Mouse (Mus musculus) midbrain, embryonic 12.5 days (tissue): ENCODE results near the gene Tpst1. TPM values are rescaled to one million over a fixed set of nuclear protein-coding genes. Genes with fewer than 3 reads are reported as not detected.

Source experiments
- ATAC-seq: fragments of 200-750 bp; cut with Nextera tagmentation; 2 replicates; pipeline ENCODE4 v1.8.0; 2017; ENCODE audit warnings: low read depth, moderate TSS enrichment, moderate library complexity; ENCODE audit not compliant: low FRiP score
- H3K27ac ChIP-seq: fragments of 300-500 bp; sonication (generic); replicated peaks from 2 replicates; pipeline ENCODE4 v1.5.1; 2016; ENCODE audit warnings: mild to moderate bottlenecking
- H3K27me3 ChIP-seq: fragments of 300-500 bp; sonication (generic); 2 replicates; pipeline ENCODE4 v1.6.1; 2016; ENCODE audit warnings: mild to moderate bottlenecking
- H3K36me3 ChIP-seq: fragments of 300-500 bp; sonication (generic); 2 replicates; pipeline ENCODE4 v1.6.1; 2016
- H3K4me1 ChIP-seq: fragments of 300-500 bp; sonication (generic); 2 replicates; pipeline ENCODE4 v1.6.1; 2016
- H3K4me2 ChIP-seq: fragments of 300-500 bp; sonication (generic); replicated peaks from 2 replicates; pipeline ENCODE4 v1.6.1; 2016; ENCODE audit warnings: mild to moderate bottlenecking, moderate library complexity
- H3K4me3 ChIP-seq: fragments of 300-500 bp; sonication (generic); 2 replicates; pipeline ENCODE4 v1.5.1; 2016; ENCODE audit warnings: mild to moderate bottlenecking
- H3K9ac ChIP-seq: fragments of 300-500 bp; sonication (generic); replicated peaks from 2 replicates; pipeline ENCODE4 v1.6.1; 2016; ENCODE audit warnings: mild to moderate bottlenecking, moderate library complexity
- H3K9me3 ChIP-seq: fragments of 300-500 bp; sonication (generic); 2 replicates; pipeline ENCODE4 v1.6.1; 2016; ENCODE audit warnings: mild to moderate bottlenecking
- WGBS: fragments of 180-500 bp; shearing (Covaris S2); methylation state at CpG from one replicate; pipeline ENCODE4 v1.1.7; 2016; 5-methylcytosine and 5-hydroxymethylcytosine counted together
- polyA plus RNA-seq: library from polyadenylated mRNA; unstranded; fragments of >200 nt; fragmentation: Nextera tagmentation; extraction: Ambion mirVana; gene quantifications from 2 replicates; pipeline ENCODE4 v1.2.1, GENCODE M21; 2016

Gene Tpst1
- polyA plus RNA-seq, 1 experiment from 2014 or later: 65.9 TPM

DNA sequence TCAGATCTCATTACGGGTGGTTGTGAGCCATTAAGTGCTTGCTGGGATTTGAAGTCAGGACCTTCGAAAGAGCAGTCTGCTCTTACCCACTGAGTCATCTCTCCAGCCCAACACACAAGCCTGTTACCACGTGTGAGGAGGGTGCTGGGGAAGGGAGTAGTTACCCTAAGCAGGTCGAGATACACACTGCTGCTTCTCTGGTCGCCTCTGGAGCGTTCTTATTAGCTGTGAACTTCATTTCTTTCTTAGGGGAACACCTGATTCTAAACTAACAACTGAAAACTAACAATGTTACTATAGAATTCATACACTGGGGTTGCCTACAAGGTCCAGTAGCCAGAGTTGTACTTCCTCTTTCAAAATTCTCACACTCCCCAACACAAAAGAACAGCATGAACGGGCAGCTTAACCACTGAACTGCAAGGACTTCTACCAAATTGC, 86.7 kb downstream of the Tpst1 start:
- no peaks in the 10 kb centered on the region for H3K4me1 ChIP-seq
- 59% methylated on average over 7 of the region's 7 CpGs for WGBS
- H3K4me3 ChIP-seq: no peak overlapping the region
- H3K9me3 ChIP-seq: no peaks in the 10 kb centered on the region
- no peak overlapping the region for H3K4me2 ChIP-seq
- no peak overlapping the region for H3K9ac ChIP-seq
- no peaks in the 10 kb centered on the region for H3K36me3 ChIP-seq
- H3K27ac ChIP-seq: no peak overlapping the region
- no peaks in the 10 kb centered on the region for H3K27me3 ChIP-seq
- ATAC-seq: no peak

DNA sequence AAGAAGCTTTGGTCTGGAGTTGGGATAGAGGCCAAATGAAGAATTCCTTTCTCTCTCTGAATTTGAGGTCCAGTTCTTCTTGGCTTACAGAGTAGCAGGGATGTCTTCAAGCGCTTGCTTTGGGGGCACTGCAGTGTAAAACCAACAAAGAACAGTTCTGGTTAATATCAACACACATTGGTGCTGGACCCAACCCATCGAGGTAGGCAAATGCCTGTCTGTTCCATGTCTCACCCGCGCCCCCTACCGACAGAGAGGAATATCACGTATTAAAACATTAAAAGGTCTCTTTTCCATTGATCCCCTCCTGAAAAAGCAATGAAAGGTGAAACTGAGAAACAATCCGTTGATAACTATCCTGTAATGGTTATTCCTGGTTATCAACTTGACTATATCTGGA, 90.5 kb downstream of the Tpst1 start:
- 7% methylated on average over 7 of the region's 7 CpGs for WGBS
- no peak overlapping the region for H3K4me2 ChIP-seq

DNA sequence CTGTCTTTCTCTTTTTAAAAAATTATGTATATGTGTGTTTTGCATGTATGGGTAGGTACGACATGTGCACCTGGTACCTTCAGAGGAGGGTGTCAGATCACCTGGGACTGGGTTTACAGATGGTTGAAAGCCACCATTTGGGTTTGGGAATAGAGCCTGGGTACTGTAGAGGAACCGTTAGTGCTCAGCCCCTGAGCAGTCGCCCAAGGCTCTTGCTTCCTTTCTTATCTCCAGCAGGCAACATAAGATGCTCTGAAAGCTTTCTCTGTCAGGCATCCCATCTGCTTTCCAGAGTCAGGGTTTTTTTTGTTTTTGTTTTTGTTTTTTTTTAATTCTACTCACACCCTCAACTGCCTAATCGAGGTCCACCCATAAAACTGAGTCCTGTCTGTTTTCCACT, 92.1 kb downstream of the Tpst1 start:
- Histone ChIP-seq H3K27me3 (no peaks in the 10 kb centered on the region), H3K4me3 (no peak overlapping the region), H3K36me3 (no peaks in the 10 kb centered on the region), H3K4me2 (no peak overlapping the region), H3K4me1 (no peaks in the 10 kb centered on the region), H3K9ac (no peak overlapping the region), H3K9me3 (no peaks in the 10 kb centered on the region), H3K27ac (no peak overlapping the region)
- no peak for ATAC-seq
- WGBS: 85% methylated on average over 4 of the region's 4 CpGs

More for the DNA sequence above, 90.5 kb downstream of the Tpst1 start:
- no peak overlapping the region for H3K4me3 ChIP-seq
- H3K36me3 ChIP-seq: no peaks in the 10 kb centered on the region
- H3K27me3 ChIP-seq: no peaks in the 10 kb centered on the region
- no peak for ATAC-seq
- no peak overlapping the region for H3K9ac ChIP-seq
- H3K27ac ChIP-seq: no peak overlapping the region
- no peaks in the 10 kb centered on the region for H3K4me1 ChIP-seq
- H3K9me3 ChIP-seq: no peaks in the 10 kb centered on the region

DNA sequence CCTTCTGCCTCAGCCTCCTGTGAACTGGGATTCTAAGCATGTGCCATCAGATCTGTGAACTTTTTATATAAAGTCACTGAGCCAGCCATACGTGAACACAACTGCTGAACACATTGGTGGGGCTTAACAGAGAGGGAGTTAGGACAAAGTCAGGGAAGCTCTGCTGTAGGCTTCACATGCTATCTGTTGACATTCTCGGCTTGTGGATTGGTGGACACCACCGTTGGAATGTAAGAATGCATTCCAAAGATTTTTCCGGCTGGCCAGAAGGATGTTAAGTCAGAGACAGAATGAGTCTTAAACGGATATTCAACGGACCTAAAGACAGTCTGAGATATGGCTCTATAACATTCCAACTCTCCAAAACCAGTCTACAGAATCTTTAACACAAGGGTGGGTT, 96.0 kb downstream of the Tpst1 start:
- Histone ChIP-seq H3K27ac (no peak overlapping the region), H3K4me2 (no peak overlapping the region), H3K9me3 (no peaks in the 10 kb centered on the region), H3K27me3 (no peaks in the 10 kb centered on the region), H3K36me3 (no peaks in the 10 kb centered on the region), H3K4me1 (peaks cover 18% of the 10 kb centered on the region), H3K4me3 (no peak overlapping the region), H3K9ac (no peak overlapping the region)
- WGBS: 73% methylated on average over 6 of the region's 6 CpGs
- ATAC-seq: no peak

DNA sequence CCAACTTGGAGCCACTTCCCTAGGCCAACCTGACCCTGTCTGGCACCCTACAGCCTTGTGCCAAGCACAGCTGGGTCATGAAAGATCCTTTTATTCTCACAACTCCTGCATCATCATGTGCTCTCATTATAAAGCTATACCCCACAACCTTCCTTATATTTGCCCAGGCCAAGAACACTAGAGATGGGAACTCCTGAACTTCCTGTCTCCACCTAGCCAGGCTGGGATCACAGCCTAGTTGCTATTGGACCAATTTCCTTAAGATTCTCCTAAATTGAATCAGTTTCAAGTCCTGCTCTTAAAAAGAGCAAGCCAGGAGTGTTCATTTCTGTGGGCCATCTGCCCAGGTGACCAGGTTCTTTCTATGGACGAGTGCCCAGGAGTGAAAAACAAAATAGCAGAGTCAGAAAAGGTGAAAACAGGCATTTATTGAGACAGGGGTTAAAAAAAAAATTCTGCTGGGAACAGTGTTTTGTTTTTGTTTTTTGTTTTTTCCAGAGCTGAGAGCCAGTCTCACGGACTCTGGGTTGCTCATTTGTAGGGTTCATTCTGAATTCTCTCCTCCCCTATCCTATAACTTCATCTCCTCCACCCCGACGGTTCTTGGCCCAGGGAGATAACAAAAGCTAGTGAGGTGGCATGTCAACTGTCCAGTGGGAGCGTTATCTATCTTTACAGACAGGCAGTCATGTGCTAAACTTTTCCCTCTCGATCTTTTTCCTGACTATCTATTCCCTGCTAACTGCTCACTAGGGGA, 97.7 kb downstream of the Tpst1 start:
- no peaks in the 10 kb centered on the region for H3K27me3 ChIP-seq
- WGBS: 15% methylated on average over 6 of the region's 6 CpGs
- peak overlapping the region; percentile 90 for H3K4me3 ChIP-seq
- no peaks in the 10 kb centered on the region for H3K36me3 ChIP-seq
- ATAC-seq: no peak
- H3K4me1 ChIP-seq: peaks cover 18% of the 10 kb centered on the region
- H3K9ac ChIP-seq: peak overlapping the region; percentile 90
- H3K27ac ChIP-seq: peak overlapping the region; percentile 89
- H3K9me3 ChIP-seq: no peaks in the 10 kb centered on the region
- H3K4me2 ChIP-seq: peak overlapping the region; percentile 77

DNA sequence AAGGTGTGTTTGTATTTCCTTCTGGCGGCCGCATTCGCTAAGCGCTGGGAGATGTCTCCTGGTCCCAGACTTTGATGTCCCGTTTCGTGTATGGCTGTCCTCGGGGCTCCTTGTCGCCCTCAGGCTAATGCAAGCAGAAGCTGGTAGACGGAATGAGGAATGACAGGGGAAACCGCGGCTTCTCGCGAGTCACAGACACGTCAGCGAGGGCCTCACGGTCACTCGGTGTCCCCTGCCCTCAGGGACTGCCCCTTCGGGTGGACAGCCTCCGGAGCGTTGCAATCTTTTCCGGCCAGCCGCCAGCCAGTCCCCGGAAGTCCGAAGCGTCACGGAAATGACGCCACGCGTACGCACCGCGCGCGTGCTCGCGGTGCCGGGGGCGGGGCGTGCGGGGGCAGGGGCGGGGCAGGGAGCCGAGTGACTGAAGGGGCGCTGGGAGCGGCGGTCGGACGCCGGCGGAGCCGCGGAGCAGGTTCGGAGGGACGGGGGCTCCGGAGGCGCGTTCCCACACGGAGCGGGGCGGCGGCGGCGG, 98.4 kb downstream of the Tpst1 start, which contains the start of gene Rabgef1:
Gene Rabgef1 (plus strand): TSS at position 376 of the 532 bp plus-strand sequence.
- ATAC-seq: peak; percentile 95
- H3K27me3 ChIP-seq: no peaks in the 10 kb centered on the region

DNA sequence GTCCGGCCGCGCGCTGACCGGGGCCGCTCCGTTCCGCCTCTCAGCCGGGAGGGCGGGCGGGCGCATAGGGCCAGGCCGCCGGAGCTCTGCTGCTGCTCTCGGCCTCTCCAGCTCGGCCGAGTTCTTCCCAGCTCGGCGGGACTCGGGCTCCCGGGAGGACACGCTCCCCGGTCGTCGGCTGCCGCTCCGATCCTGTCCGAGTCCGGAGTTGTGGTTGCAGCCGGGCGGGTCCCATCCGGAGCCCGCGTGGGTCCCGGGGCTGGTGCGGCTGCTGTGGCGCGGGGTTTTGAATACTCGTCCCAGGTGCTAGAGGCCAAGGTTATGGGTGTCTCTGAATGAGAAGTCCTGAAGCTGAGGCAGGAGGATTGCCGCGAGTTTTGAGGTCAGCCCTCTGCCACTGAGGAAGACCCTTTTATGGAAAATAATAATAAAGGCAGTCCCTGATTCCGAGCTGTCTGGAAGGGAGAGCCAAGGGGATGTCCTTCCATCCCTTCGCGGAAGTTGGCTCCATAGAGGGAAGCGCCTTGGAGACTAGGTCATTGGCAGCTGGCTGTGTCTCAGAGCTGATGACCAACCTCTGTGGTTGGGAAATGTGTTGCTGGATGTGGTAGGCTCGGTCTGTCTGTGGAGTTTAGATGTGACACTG, 99.0 kb downstream of the Tpst1 start:
- Histone ChIP-seq H3K36me3 (no peaks in the 10 kb centered on the region), H3K4me3 (peak overlapping the region; percentile 90), H3K27ac (peak overlapping the region; percentile 89), H3K9me3 (no peaks in the 10 kb centered on the region), H3K4me1 (peaks cover 18% of the 10 kb centered on the region), H3K4me2 (peak overlapping the region; percentile 82), H3K27me3 (no peaks in the 10 kb centered on the region), H3K9ac (peak overlapping the region; percentile 90)
- ATAC-seq: peak; percentile 41
- WGBS: under 1% methylated on average over 46 of the region's 46 CpGs

More for the DNA sequence above, 98.4 kb downstream of the Tpst1 start, which contains the start of gene Rabgef1:
- Histone ChIP-seq H3K4me1 (peaks cover 18% of the 10 kb centered on the region), H3K4me2 (peak within 1 kb of the TSS; percentile 82), H3K9ac (peak within 1 kb of the TSS; percentile 90), H3K4me3 (peak within 1 kb of the TSS; percentile 90), H3K36me3 (no peaks in the 10 kb centered on the region), H3K27ac (peak within 1 kb of the TSS; percentile 89), H3K9me3 (no peaks in the 10 kb centered on the region)
- WGBS: under 1% methylated on average over 54 of the region's 62 CpGs

DNA sequence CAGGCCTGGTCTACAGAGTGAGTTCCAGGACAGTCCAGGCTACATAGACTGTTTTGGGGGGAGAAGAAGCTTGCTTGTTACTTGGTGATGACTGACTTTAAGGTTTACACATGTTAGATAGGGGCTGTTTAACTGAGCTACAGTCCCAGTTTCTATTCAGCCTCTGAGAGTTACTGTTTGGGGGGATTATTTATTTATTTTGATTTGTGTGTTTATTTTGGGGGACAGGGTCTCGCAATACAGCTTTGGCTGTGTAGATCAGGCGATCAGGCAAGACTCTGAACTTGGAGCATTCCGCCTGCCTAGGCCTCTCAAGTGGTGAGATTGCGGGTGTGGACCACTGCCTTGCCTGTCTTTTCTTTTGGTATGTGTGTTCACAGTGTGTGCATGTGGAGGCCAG, 99.9 kb downstream of the Tpst1 start:
- Histone ChIP-seq H3K4me3 (peak overlapping the region; percentile 90), H3K9ac (peak overlapping the region; percentile 90; the same call in 1 of the 2 replicates), H3K4me2 (peak overlapping the region; percentile 82), H3K27me3 (no peaks in the 10 kb centered on the region), H3K4me1 (peaks cover 21% of the 10 kb centered on the region), H3K27ac (no peak overlapping the region), H3K36me3 (no peaks in the 10 kb centered on the region), H3K9me3 (no peaks in the 10 kb centered on the region)
- no peak for ATAC-seq
- WGBS: 91% methylated on average over 4 of the region's 4 CpGs

DNA sequence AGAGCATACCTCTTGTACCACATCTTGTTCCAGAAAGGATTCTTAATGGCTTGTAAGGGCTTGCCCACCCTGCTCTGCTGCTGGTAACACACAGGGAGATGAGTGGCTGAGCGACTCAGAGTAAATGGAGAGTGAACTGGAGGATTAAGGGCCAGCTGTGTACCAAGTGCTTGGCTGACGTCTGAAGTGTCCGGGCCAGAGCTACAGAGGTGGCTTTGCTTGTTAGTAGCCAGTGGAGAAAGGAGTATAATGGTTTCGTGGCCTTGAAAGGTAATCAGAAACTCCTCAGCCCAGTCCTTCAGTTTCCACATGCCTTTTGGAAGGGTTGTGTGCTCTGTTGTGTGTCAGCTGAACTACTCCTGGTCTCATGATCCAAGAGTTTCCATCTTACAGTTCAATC, 104.7 kb downstream of the Tpst1 start:
- H3K4me2 ChIP-seq: no peak overlapping the region
- H3K27me3 ChIP-seq: no peaks in the 10 kb centered on the region
- H3K27ac ChIP-seq: no peak overlapping the region
- 57% methylated on average over 4 of the region's 4 CpGs for WGBS
- H3K36me3 ChIP-seq: no peaks in the 10 kb centered on the region
- ATAC-seq: no peak
- no peaks in the 10 kb centered on the region for H3K9me3 ChIP-seq
- H3K4me1 ChIP-seq: peaks cover 10% of the 10 kb centered on the region
- no peak overlapping the region for H3K4me3 ChIP-seq
- no peak overlapping the region; the same call in 1 of the 2 replicates for H3K9ac ChIP-seq

DNA sequence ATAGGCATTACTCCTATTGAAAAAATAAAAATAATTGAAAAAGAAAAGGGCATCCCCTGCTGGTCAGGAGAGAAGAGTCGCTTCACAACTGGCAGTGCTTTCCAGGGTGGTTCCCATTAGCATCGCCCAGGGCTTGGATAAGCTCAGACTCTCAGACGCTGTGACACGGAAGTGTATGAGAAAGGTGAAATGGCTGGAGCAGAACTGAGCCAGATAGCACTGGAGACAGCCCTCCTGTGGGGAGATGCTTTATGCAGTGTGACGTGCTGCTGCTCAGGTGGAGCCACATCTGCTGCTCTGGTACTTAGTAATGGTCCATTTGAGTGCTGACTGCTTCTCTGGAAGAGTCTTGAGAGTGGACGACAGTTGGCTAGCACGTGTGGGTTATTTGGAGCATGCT, 107.2 kb downstream of the Tpst1 start:
- Histone ChIP-seq H3K4me3 (no peak overlapping the region), H3K27me3 (no peaks in the 10 kb centered on the region)
- WGBS: 72% methylated on average over 7 of the region's 7 CpGs

DNA sequence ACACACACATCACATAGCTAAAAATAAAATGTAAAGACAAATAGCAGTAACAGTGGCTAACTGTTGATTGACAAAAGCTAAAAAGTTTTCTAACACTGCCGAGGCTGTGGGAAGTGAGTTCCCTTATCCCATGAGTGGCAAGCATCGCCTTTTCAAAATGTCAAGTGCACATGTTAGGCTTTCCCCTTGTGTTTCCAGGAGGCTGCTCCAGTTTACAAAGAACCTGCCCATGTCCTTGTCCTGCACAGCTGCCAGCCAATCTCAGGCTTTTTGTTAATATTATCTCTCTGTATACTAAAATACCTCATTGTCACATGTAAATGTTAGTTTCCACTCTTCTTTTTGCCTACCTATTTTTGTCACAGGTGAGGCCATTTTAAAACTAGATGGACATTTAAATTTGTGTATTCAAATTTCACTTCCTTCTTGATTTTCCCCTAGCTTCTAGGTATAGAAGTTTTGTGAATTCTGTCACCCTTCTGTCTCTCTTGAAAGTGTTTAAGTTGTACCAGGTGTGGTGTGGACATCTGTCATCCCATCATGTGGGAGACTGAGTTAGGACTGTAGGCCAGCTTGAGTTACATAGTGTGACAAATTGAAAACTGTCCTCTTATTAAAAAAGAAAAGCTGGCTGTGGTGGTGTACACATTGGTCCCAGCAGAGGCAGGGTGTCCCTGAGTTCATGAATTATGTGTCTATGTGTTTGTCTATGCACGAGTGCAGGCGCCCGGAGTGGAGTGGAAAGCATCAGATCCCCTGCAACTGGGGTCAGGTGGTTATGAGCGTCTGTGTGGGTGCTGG, 108.8 kb downstream of the Tpst1 start:
- Histone ChIP-seq H3K9me3 (no peaks in the 10 kb centered on the region), H3K36me3 (no peaks in the 10 kb centered on the region), H3K4me2 (no peak overlapping the region), H3K27me3 (no peaks in the 10 kb centered on the region), H3K27ac (no peak overlapping the region), H3K4me1 (peaks cover 4% of the 10 kb centered on the region), H3K9ac (no peak overlapping the region), H3K4me3 (no peak overlapping the region)
- ATAC-seq: no peak
- 94% methylated on average over 6 of the region's 6 CpGs for WGBS

More for the DNA sequence above, 107.2 kb downstream of the Tpst1 start:
- Histone ChIP-seq H3K9me3 (no peaks in the 10 kb centered on the region), H3K36me3 (no peaks in the 10 kb centered on the region), H3K4me1 (peaks cover 4% of the 10 kb centered on the region), H3K27ac (no peak overlapping the region), H3K4me2 (no peak overlapping the region), H3K9ac (no peak overlapping the region)
- no peak for ATAC-seq

DNA sequence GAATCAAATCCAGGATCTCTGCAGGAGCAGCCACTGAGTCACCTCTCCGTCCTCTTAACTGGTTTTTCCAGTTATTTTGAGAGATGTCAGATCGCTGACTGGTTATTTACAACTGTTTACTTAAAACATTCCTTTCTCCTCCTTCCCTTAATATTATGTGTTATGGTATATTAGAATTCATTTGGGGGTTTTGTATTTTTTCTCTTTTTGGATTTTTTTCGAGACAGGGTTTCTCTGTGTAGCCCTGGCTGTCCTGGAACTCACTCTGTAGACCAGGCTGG, 109.4 kb downstream of the Tpst1 start:
- Histone ChIP-seq H3K9ac (no peak overlapping the region), H3K9me3 (no peaks in the 10 kb centered on the region), H3K4me2 (no peak overlapping the region), H3K4me1 (peaks cover 6% of the 10 kb centered on the region), H3K27ac (no peak overlapping the region), H3K36me3 (0 out of 2 replicates have a peak, but pooled peaks cover 3% of the 10 kb centered on the region), H3K27me3 (no peaks in the 10 kb centered on the region), H3K4me3 (no peak overlapping the region)
- ATAC-seq: no peak
- WGBS: 97% methylated on average over 3 of the region's 3 CpGs
